Mouse (Mus musculus): ENCODE results near the gene Zbtb12. TPM values are rescaled to one million over a fixed set of nuclear protein-coding genes. Genes with fewer than 3 reads are reported as not detected.
A peak's percentile ranks its signal among the peaks of the same experiment; 100 is the strongest.

Gene Zbtb12
- polyA plus RNA-seq, 1 experiment from 2014 or later = 10.6 TPM

DNA sequence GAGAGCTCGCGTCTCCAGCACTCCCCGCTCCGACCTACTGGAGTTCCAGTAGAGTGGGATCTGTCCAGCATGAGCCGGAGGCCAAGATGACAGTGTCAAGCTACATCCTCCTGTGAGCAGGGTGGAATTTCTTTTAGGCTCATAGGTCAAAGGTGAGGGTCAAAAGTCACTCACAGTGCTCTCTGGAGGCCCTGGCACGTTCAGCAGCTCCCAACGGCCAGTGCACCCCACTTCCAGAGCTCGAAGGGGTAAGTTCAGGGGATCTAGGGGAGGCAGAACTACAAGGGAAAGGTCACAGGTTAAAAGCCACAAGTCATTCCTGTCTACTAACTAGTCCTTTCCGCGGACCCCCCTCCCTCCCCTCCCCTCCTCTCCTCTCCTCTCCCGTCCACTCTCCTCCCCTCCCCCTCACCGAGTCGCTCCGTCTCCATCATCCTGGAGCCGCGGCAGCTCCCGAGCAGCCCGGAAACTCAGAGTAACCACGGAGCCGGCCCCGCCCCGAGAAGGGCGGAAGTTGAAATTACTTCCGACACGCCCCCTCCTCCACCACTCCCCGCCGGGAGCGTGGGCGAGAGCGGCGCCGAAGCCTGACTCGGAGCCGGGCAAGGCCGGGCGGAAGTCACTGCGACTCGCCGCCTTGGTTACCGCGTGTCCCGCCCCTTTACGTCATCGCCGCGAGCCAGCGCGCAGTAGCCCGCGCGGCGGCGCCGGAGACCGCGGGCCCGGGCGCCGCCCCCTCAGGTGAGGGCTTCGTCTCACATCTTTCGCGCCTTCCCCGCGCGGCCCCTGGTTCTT lies 29.4 kb upstream of the Zbtb12 start, which contains the start of the genes Skiv2l and Nelfe:
Skiv2l (minus strand) TSS at position 489 of the 795 bp plus-strand sequence.
Nelfe (plus strand) TSS at position 670 of the 795 bp plus-strand sequence.
- peak within 1 kb of the TSS; percentile 91 for H3K4me3 ChIP-seq (replicated peaks)
- H3K4me1 ChIP-seq = peaks cover 25% of the 10 kb centered on the region
- peak within 1 kb of the TSS; percentile 95 for H3K9ac ChIP-seq (replicated peaks)
- no peaks in the 10 kb centered on the region for H3K9me3 ChIP-seq (replicated peaks)
- H3K27ac ChIP-seq (replicated peaks) = peak within 1 kb of the TSS; percentile 74
- peak within 1 kb of the TSS; percentile 95 for H3K4me2 ChIP-seq
- H3K27me3 ChIP-seq (replicated peaks) = no peaks in the 10 kb centered on the region
- peak; percentile 97 for ATAC-seq (ENCODE audit: low FRiP score)
- under 1% methylated on average over 63 of the region's 65 CpGs for WGBS
- H3K36me3 ChIP-seq = peaks cover 60% of the 10 kb centered on the region

DNA sequence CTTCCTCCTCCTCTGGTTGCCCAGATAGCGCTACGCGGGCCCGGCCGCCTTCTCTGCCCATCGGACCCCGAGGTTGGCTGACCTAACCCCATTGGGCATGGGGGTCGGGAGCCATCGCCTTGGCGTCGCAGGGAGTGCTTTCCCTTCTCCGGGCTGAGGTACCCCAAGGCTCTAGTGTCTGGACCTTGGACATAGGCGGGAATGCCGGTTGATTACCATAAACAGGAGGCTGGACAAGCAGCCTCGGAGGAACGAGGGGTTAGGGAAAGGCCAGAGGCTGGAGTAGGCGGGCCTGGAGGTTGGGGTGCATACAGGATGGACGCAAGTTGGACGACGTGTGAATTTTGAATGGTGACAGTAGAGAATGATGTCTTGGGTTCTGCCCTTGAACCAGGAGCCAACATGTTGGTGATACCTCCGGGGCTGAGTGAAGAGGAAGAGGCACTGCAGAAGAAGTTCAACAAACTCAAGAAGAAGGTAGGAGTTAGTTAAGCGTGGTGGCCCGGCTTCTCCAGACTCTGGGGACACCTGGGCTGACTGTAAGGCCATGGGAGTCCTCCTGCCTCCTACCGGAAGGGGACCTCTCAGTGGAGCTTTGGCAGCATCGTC lies 28.7 kb upstream of the Zbtb12 start:
- H3K27ac ChIP-seq (replicated peaks) = peak overlapping the region; percentile 74
- ATAC-seq (ENCODE audit: low FRiP score) = no peak; the same call in 1 of the 2 replicates
- H3K4me1 ChIP-seq = peaks cover 25% of the 10 kb centered on the region
- H3K9ac ChIP-seq (replicated peaks) = peak overlapping the region; percentile 95
- H3K4me2 ChIP-seq = peak overlapping the region; percentile 95
- peaks cover 60% of the 10 kb centered on the region for H3K36me3 ChIP-seq
- peak overlapping the region; percentile 91 for H3K4me3 ChIP-seq (replicated peaks)
- no peaks in the 10 kb centered on the region for H3K27me3 ChIP-seq (replicated peaks)
- WGBS = 2% methylated on average over 25 of the region's 25 CpGs
- H3K9me3 ChIP-seq (replicated peaks) = no peaks in the 10 kb centered on the region

DNA sequence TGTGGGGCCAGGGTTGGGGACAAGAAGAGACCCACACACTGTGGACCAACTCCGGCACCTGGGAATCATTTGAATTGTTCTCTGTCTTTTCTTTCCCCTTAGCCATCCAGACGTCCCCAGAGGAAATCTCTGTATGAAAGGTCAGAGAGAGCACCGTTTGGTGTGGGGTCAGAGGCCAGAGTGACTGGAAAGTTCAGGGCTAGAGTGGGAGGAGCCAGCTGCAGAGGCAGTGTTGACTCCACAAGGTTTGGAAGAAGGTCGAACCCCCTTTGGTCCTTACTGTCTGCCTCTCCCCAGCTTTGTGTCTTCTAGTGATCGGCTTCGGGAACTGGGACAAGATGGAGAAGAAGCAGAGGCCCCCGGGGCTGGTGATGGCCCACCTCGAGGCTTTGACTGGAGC lies 25.8 kb upstream of the Zbtb12 start:
- Histone ChIP-seq H3K4me3 (replicated peaks) (no peak overlapping the region), H3K9ac (replicated peaks) (no peak overlapping the region), H3K9me3 (replicated peaks) (no peaks in the 10 kb centered on the region), H3K36me3 (peaks cover 48% of the 10 kb centered on the region), H3K27me3 (replicated peaks) (no peaks in the 10 kb centered on the region), H3K4me1 (peaks cover 25% of the 10 kb centered on the region), H3K4me2 (no peak overlapping the region), H3K27ac (replicated peaks) (no peak overlapping the region)
- 81% methylated on average over 8 of the region's 8 CpGs for WGBS
- ATAC-seq (ENCODE audit: low FRiP score) = no peak

DNA sequence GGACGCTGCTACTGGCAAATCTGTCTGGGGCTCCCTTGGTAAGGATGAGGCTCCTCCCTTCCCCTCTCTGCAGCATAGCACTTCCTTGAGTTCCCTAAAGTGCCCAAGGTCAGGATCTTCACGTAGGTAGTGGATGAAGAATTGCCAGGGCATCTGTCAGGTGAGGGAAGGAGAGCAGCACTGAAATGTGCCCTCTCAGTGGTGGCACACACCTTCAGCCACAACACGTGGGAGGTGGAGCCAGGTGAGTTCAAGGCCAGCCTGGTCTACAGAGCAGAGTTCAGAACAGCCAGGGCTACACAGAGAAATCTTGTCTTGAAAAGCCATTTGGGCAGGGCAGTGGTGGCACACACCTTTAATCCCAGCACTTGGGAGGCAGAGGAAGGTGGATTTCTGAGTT lies 24.5 kb upstream of the Zbtb12 start:
- H3K27me3 ChIP-seq (replicated peaks) = no peaks in the 10 kb centered on the region
- no peaks in the 10 kb centered on the region for H3K9me3 ChIP-seq (replicated peaks)
- ATAC-seq (ENCODE audit: low FRiP score) = no peak
- no peak overlapping the region for H3K4me3 ChIP-seq (replicated peaks)
- H3K4me2 ChIP-seq = no peak overlapping the region
- no peak overlapping the region for H3K27ac ChIP-seq (replicated peaks)
- peaks cover 14% of the 10 kb centered on the region for H3K4me1 ChIP-seq
- 86% methylated on average over 3 of the region's 3 CpGs for WGBS
- H3K36me3 ChIP-seq = peaks cover 48% of the 10 kb centered on the region
- no peak overlapping the region for H3K9ac ChIP-seq (replicated peaks)

DNA sequence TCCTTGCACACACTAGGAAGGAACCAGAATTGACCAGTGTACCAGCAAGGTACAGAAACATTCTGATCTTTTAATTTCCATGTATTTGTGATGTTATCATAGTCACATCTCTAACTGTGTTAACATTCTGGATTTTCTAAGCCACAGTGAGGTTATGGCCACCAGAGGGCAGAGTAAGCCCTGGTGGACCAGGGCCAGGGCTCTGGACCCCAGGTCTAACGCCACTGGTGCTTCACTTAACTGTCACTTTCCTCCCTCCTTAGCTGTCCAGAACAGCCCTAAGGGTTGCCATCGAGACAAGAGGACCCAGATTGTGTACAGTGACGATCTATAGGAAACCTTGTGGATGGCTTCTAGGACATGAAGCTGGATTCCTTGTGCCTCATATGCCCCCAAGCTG lies 23.5 kb upstream of the Zbtb12 start:
- Histone ChIP-seq H3K27me3 (replicated peaks) (no peaks in the 10 kb centered on the region), H3K4me2 (no peak overlapping the region), H3K4me1 (peaks cover 11% of the 10 kb centered on the region), H3K9ac (replicated peaks) (no peak overlapping the region), H3K9me3 (replicated peaks) (no peaks in the 10 kb centered on the region), H3K36me3 (peaks cover 48% of the 10 kb centered on the region), H3K27ac (replicated peaks) (no peak overlapping the region), H3K4me3 (replicated peaks) (no peak overlapping the region)
- 47% methylated on average over 3 of the region's 3 CpGs for WGBS
- no peak for ATAC-seq (ENCODE audit: low FRiP score)

DNA sequence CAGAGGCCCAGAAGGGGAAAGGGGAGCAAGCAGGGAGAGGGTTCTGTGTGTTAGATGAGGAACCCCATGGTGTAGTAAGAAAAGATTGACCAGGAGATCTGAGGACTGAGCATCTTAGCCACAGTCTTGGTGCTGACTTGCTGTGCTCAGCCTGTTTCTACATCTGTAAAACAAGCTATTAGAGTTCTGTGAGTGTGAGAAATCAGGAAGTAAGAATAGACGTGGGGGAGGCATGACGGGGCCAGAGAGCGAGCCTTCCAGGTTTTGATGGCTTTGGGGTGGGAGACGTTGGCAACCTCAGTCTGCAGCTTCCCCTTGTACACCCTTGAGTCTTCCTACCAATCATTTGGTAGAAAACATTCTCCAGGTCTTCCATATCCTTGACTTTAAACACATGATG lies 20.6 kb upstream of the Zbtb12 start:
- Histone ChIP-seq H3K9me3 (replicated peaks) (no peaks in the 10 kb centered on the region), H3K36me3 (peaks cover 32% of the 10 kb centered on the region), H3K27ac (replicated peaks) (no peak overlapping the region), H3K4me3 (replicated peaks) (no peak overlapping the region), H3K4me2 (no peak overlapping the region), H3K27me3 (replicated peaks) (no peaks in the 10 kb centered on the region), H3K9ac (replicated peaks) (no peak overlapping the region), H3K4me1 (no peaks in the 10 kb centered on the region)
- no peak for ATAC-seq (ENCODE audit: low FRiP score)
- 88% methylated on average over 4 of the region's 4 CpGs for WGBS

DNA sequence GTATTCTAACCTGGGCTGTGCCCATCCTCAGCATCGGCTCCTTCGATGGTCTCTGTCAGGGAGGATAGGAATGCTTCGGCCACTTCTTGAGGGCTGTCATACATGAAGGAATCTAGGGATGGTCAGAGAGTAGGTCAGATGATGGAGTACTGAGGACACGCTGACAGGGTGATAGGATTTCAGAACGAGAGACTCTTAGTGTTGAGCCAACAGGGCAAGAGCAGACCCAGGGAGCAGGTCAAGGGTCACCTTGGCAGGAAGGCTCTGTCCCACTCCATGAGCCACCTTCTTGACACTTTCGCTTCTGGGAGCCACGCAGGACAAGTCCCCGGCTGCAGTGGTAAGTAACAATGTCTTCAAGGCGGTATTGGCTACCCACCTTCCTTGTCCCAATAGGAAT lies 18.8 kb upstream of the Zbtb12 start:
- WGBS = 90% methylated on average over 9 of the region's 9 CpGs
- ATAC-seq (ENCODE audit: low FRiP score) = no peak
- no peaks in the 10 kb centered on the region for H3K9me3 ChIP-seq (replicated peaks)

DNA sequence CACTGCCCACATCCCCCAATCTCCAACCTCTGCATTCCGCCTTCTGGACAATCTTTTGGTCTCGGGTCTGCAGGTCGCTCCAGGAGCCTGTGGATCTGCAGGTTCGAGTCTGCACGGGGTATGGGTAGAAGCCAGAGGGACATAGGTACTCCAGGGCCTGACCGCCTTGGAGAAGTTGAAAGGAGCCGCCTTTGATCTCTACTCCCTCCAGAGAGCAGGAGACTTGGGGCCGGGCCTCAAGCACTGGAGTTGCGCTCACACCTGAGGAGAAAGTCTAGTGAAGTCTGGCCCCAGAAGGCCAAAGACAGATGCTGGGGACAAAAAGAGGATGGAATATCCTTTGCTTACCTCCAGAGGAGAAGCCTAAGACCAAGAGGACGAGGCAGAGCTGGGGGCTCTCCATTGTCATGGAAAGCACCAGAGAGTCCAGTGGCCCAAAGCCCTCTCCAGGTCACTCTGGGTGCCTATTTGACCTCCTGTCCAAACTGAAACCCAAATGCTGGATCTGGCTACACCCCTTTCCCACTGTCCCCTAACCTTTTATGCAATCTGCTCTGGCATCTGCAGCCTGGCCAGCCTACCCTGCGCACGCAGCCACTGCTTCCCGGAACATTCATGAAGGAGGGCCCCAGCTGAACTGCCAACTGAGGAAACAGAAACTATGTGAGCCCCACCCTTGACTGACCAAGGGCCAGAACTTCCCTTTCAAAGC lies 17.4 kb upstream of the Zbtb12 start:
- H3K4me1 ChIP-seq = no peaks in the 10 kb centered on the region
- H3K27me3 ChIP-seq (replicated peaks) = no peaks in the 10 kb centered on the region
- peaks cover 1% of the 10 kb centered on the region; the same call in 1 of the 2 replicates for H3K36me3 ChIP-seq
- no peak overlapping the region for H3K9ac ChIP-seq (replicated peaks)
- WGBS = 70% methylated on average over 13 of the region's 13 CpGs
- H3K9me3 ChIP-seq (replicated peaks) = no peaks in the 10 kb centered on the region
- no peak overlapping the region for H3K4me2 ChIP-seq
- H3K27ac ChIP-seq (replicated peaks) = no peak overlapping the region
- no peak for ATAC-seq (ENCODE audit: low FRiP score)
- H3K4me3 ChIP-seq (replicated peaks) = no peak overlapping the region

More for the DNA sequence above, 18.8 kb upstream of the Zbtb12 start:
- Histone ChIP-seq H3K36me3 (peaks cover 15% of the 10 kb centered on the region), H3K9ac (replicated peaks) (no peak overlapping the region), H3K4me1 (no peaks in the 10 kb centered on the region), H3K4me2 (no peak overlapping the region), H3K27me3 (replicated peaks) (no peaks in the 10 kb centered on the region), H3K4me3 (replicated peaks) (no peak overlapping the region), H3K27ac (replicated peaks) (no peak overlapping the region)

DNA sequence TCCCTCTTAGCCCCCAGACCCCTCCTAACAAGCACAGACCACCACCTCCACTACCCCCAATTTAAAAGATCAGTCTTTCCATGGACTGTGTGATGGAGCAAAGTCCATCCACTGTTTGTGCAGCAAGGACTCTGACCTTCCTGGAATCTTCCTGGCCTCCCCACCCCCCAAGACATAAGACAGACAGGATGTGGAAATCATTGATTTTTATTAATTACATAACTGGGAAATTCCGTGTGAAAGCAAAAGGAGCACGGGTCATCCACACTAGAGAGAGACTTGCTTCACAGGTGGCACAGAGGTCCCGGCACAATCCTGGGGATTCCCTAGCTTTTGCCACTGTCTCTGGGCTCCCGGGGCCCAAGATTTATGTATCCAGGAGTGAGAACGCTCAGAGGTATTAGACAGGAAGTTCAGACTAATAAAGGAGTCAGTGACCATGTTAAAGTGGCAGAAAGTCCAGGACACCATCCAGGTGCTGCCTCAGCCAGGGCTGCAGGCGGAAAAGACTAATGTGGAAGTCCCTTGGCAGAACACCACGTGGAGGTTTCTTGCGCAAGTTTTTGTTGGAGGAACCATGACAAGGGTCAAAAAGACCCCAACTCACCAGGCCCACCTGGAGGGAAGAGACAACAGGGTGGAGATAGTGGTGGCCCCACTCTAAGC lies 16.7 kb upstream of the Zbtb12 start, which contains the start of gene Cfb:
Cfb (minus strand) TSS at position 103 of the 666 bp plus-strand sequence.
- Histone ChIP-seq H3K9me3 (replicated peaks) (no peaks in the 10 kb centered on the region), H3K36me3 (no peaks in the 10 kb centered on the region; the same call in 1 of the 2 replicates), H3K4me2 (no peak within 1 kb of the TSS), H3K4me1 (no peaks in the 10 kb centered on the region), H3K9ac (replicated peaks) (no peak within 1 kb of the TSS), H3K27me3 (replicated peaks) (no peaks in the 10 kb centered on the region), H3K27ac (replicated peaks) (no peak within 1 kb of the TSS), H3K4me3 (replicated peaks) (no peak within 1 kb of the TSS)
- 69% methylated on average over 8 of the region's 8 CpGs for WGBS
- ATAC-seq (ENCODE audit: low FRiP score) = no peak

DNA sequence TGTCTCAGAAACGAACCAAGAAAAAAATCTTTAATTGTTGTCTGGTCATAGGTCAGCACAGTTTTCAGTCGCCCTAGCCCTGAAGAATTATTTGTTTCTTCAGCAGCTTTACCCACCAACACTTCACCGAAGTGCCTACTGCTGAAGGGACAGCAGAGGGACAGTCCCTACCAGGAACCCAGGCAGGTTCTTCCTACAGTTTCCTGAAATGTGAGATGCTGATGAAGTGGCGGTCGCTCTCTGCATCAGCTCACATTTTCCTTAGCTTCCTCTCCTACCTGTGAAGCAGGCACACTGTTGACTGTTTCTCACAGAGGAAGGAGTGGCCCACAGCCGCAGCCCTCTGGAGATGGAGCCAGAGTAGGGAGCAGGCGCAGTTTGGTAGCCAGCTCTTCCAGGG lies 13.3 kb upstream of the Zbtb12 start:
- Histone ChIP-seq H3K9me3 (replicated peaks) (no peaks in the 10 kb centered on the region), H3K4me2 (no peak overlapping the region), H3K27me3 (replicated peaks) (no peaks in the 10 kb centered on the region), H3K36me3 (no peaks in the 10 kb centered on the region), H3K27ac (replicated peaks) (no peak overlapping the region), H3K4me3 (replicated peaks) (no peak overlapping the region), H3K9ac (replicated peaks) (no peak overlapping the region), H3K4me1 (no peaks in the 10 kb centered on the region)
- 73% methylated on average over 7 of the region's 7 CpGs for WGBS
- ATAC-seq (ENCODE audit: low FRiP score) = no peak

DNA sequence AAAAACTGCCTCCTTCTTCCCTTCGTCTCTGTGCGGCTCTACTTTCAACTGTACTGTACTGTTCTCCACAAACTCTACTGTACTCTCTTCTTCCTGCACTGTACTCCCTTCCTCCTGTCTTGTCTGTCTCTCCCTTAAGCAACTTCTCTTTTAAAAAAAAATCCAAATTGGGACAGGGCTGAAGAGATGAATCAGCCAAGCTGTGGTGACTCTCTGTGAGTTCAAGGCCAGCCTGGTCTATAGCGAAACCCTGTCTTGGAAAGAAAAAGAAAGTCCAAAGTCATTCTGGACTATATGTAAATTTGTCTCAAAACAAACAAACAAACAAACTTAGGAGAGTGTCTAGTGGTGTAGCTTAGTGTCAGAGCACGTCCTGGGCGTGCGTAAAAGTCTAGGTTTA lies 5.0 kb upstream of the Zbtb12 start:
- Histone ChIP-seq H3K9ac (replicated peaks) (no peak overlapping the region), H3K4me1 (no peaks in the 10 kb centered on the region), H3K9me3 (replicated peaks) (no peaks in the 10 kb centered on the region), H3K4me2 (no peak overlapping the region), H3K36me3 (no peaks in the 10 kb centered on the region), H3K27ac (replicated peaks) (no peak overlapping the region), H3K27me3 (replicated peaks) (no peaks in the 10 kb centered on the region), H3K4me3 (replicated peaks) (no peak overlapping the region)
- 94% methylated on average over 6 of the region's 6 CpGs for WGBS
- no peak for ATAC-seq (ENCODE audit: low FRiP score)
